Mouse (Mus musculus) Muller cell, postnatal 12 days (primary cell): ENCODE results near the gene Rab3gap2.
"Not testable (repeated sequence)": the region's sequence is repeated elsewhere in the genome, so short reads cannot be mapped to it uniquely, and the experiment has no call there.

Experiments used
- DNase-seq: peaks from one replicate; pipeline ENCODE4 v3.0.0-alpha.2; 2015; ENCODE audit errors: inconsistent ontology term

Rab3gap2 gene

GRCm38 (mm10) chr1:185280616-185281015 lies 76.7 kb downstream of the Rab3gap2 start:
- DNase-seq, result no peak

GRCm38 (mm10) chr1:185282846-185283245 lies 78.9 kb downstream of the Rab3gap2 start:
- DNase-seq, result no peak

- no peak for DNase-seq
These were observed 79.3 kb downstream of the Rab3gap2 start for GRCm38 (mm10) chr1:185283247-185283646.

- peak; percentile 73 for DNase-seq
These were observed 80.8 kb downstream of the Rab3gap2 start for GRCm38 (mm10) chr1:185284740-185285139.

- peak; percentile 67 for DNase-seq
These were observed 81.3 kb downstream of the Rab3gap2 start for GRCm38 (mm10) chr1:185285171-185285570.

DNA sequence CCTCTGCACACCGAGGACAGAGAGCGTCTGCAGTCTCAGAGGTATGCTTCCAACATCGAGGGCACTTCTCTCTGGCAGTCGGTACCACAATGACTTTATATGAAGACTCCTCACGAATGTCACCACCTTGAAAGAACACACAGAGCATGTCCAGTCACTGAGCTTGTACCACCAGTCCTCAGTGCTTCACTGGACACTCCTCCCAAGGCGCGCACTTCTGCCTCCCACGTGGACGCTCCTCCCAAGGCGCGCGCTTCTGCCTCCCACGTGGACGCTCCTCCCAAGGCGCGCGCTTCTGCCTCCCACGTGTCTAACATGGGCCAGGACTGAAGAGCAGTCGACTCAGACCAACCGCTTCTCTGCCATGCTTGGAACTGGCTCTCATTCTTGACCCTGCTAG lies 83.1 kb downstream of the Rab3gap2 start:
- no peak for DNase-seq

DNA sequence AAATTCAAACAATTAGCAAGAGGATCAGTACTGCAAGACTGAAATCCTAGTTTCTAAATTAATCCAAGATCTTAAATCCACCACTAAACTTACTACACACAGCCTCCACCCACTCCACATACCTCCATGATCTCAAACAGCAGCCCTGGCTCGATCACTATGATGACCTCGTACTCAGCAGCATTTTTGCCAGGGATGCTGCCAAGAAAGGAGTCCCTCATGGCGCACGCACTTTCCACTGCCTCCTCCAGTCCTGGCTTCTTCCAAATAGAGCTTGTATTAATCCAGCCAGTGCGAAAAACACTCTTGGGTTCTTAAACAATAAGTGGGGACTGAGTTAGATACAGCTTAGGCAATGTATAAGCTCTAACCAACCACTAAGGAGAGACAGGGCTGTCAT lies 85.3 kb downstream of the Rab3gap2 start:
- DNase-seq, result peak; percentile 35

DNA sequence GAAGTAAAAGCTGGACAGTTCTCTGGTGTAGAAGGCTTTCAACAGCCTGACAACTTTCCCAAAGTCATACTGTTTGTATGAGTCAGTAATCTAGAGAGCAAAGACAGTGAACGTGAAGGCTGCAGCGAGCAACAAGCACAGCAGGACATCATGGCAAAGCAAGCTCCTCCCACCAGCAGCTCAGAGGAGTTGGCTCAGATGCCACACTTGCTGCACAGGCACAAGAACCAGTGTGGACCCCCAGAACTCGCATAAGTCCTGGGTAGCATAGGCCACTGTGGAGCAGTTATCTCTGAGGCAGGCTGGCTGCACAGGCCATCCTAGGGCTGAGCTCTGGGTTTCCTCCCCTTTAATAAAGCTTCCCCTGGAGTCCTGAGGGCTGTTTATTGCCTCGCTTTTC lies 87.4 kb downstream of the Rab3gap2 start:
- DNase-seq, result no peak

- no peak for DNase-seq
These were observed 88.9 kb downstream of the Rab3gap2 start for GRCm38 (mm10) chr1:185292646-185293360.

- DNase-seq, result no peak
These were observed 92.9 kb downstream of the Rab3gap2 start for GRCm38 (mm10) chr1:185296850-185297249.

DNA sequence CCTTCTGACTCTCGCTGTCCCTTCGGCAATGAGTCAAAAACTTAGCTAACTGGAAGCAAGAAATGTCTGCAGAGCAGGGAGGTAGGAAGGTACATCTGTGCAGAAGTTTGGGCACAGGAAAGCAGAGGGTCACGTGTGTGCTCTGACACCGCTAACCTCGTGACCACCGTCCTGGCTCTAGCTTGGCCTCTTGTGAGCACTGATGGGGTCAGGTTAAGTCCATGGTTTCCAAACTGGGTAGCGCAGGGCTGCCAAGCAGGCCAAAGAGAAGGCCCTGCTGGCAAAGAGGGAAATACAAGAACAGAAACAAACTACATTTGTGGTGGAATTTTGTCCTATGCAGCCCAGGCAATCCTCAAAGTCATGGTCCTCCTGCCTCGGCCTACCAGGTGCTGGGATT lies 94.6 kb downstream of the Rab3gap2 start:
- no peak for DNase-seq

- DNase-seq, result no peak
These were observed 98.9 kb downstream of the Rab3gap2 start for GRCm38 (mm10) chr1:185302816-185303215.

GRCm38 (mm10) chr1:185306836-185307235 lies 102.9 kb downstream of the Rab3gap2 start:
- no peak for DNase-seq

GRCm38 (mm10) chr1:185307645-185308044 lies 103.7 kb downstream of the Rab3gap2 start:
- no peak for DNase-seq

DNA sequence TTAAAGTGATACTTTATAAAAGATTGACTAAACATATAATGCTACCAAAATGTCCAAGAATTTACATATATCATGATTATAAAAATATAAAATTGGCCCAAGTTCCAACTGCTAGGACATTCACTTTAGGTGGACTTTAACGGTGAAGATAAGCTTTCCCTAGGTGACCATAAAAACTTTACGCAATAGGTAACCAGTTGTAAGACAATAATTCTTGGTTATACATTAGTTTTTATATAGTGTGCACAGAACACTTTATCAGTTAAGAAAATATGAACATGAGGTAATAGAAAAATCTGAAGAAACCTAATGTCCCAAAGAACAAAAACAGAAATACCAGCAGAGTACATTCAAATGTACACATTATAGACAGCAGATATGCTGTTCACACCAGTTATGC lies 104.4 kb downstream of the Rab3gap2 start:
- DNase-seq, result no peak

DNA sequence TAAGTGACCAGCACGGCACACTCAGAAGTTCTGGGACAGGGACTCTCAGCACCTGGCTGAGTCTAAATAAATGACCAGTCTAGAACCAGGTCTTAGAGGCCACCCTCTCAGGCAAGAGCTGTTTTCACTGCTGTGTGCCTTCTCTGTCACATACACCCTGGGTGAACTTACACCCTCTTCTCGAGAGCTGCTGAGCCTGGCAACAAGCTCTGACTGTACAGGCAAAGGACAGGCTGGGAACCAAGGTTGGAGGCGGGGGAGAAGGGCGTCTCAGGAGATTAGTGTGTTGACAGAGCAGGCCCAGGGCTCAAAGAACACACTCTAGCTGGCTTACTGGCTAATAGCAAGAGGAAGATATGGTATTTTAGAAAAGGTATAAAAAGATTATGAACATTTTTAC lies 105.0 kb downstream of the Rab3gap2 start:
- no peak for DNase-seq

GRCm38 (mm10) chr1:185311949-185312348 lies 108.0 kb downstream of the Rab3gap2 start:
- no peak for DNase-seq

DNA sequence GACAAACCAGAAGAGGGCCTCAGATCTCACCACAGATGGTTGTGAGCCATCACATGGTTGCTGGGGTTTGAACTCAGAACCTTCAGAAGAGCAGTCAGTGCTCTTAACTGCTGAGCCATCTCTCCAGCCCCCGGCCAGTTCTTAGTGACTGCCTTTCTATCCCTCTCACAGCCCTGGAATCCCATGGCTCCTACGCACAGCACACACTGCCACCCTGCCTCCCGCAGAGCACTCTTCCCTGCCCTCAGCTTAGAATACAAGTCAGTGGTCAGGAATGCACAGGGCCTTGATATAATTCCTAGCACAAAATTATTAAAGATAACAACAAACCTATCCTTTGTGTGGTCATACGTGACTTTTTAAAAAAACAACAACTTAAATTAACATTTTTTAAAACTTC lies 110.6 kb downstream of the Rab3gap2 start:
- no peak for DNase-seq

GRCm38 (mm10) chr1:185315846-185316568 lies 112.1 kb downstream of the Rab3gap2 start:
- no peak for DNase-seq

DNA sequence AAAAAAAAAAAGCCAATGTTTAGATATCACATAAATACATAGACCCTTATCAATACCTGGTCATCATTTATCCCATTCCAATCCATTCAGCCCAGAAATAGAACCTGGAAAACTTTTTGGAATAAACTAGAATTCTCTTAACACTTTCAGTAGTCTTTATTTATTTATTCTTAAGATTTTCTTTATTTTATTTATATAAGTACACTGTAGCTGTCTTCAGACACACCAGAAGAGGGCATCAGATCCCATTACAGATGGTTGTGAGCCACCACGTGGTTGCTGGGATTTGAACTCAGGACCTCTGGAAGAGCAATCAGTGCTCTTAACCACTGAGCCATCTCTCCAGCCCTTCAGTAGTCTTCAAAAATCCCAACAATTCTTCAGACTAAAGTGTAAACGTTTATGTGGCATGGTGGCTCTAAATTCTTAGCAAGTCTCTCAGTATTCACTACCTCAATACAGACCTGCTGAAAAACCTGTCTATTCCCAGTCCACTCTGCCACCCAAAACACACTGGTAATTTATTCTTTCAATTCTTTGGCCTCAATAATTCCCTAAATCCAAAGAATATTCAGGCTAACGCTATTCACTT lies 123.9 kb downstream of the Rab3gap2 start:
- DNase-seq, result not testable (repeated sequence)

DNA sequence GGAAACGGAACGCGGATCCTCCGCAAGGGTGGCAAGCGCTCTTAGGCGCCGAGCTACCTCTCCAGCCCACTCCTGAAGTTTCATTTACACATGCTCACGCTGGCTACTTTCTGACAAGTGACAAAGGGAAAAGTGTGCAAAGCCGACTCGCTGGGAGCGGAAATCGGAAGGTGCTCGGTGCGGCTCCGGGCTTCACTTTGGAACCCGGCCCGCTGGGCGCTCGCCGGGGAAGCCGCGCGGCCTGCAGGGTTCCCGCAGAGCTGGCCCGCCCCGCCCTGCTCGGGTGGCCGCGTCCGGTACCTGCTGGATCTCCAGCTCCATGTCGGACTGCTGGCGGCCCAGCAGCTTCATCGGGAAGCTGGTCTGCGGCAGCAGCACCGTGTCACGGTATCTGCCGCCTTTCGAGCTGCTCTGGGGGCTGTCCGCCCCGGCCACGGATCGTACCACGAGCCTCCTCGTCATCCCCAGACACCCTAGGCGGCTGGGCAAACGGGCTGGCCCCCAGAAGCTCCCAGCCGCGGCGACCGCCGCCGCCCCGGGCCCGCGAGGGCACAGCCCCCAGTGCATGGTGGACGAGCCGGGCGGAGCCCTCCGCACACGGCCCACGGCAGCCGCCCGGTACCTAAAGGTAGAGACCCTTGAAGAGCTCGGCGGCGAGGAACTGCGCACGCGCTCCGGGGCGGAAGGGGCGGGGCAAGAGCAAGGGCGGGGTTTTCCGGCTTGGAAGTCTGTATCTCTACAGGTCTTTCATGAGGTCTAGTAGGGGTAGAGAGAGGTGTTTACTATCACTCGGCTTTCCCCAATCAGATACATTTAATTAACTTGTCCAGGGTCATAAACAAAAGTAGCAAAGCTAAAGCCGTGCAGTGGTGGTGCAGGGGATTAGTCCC lies 125.0 kb downstream of the Rab3gap2 start, which contains the start of gene Iars2:
Gene Iars2, minus strand, starts transcription at position 676 of the 890 bp plus-strand sequence.
- DNase-seq, result peak; percentile 90

GRCm38 (mm10) chr1:185329851-185330250 lies 125.9 kb downstream of the Rab3gap2 start:
- no peak for DNase-seq
